Mouse (Mus musculus) monocyte, adult 5-6 weeks (primary cell): Measurements from ENCODE around the gene Daglb. TPM values are rescaled to one million over a fixed set of nuclear protein-coding genes. Genes with fewer than 3 reads are reported as not detected.
A peak's percentile ranks its signal among the peaks of the same experiment; 100 is the strongest.
"Not testable (repeated sequence)": the region's sequence is repeated elsewhere in the genome, so short reads cannot be mapped to it uniquely, and the experiment has no call there.

Experiments used
- ATAC-seq: fragments of 153-309, 156-312 bp; replicated peaks from 2 replicates; pipeline ENCODE4 v1.8.0; 2017; ENCODE audit warnings: mild to moderate bottlenecking; ENCODE audit not compliant: low TSS enrichment, insufficient number of reproducible peaks, severe bottlenecking, poor library complexity, low FRiP score
- total RNA-seq: library from RNA; stranded (forward); fragments of 200-1000, 200-491, 200-594 nt; gene quantifications from 3 replicates; pipeline ENCODE4 v1.2.3, GENCODE M21; 2017

Daglb gene
- total RNA-seq, 1 experiment from 2014 or later = 39.5 TPM

GRCm38 (mm10) chr5:143548401-143548846 is 84.0 kb downstream of the Daglb start:
- ATAC-seq = peak; percentile 91

GRCm38 (mm10) chr5:143548922-143549321 is 84.5 kb downstream of the Daglb start:
- ATAC-seq = not testable (repeated sequence)

- no peak for ATAC-seq
Observed at GRCm38 (mm10) chr5:143552911-143553310, 88.5 kb downstream of the Daglb start.

GRCm38 (mm10) chr5:143555233-143555632 is 90.8 kb downstream of the Daglb start:
- no peak for ATAC-seq

Other genes with a start within 250 kb of the Daglb start
- gene Spdye4a, start 237.7 kb upstream of the Daglb start, total RNA-seq = not detected in 3 replicates
- gene Zfp12, start 229.4 kb upstream of the Daglb start, total RNA-seq = 17.0 to 19.7 TPM (median 17.2 TPM) in 3 replicates
- 1.4 to 2.9 TPM (median 1.9 TPM) in 3 replicates for gene Zfp316, start 194.6 kb upstream of the Daglb start, total RNA-seq
- gene Zfp853, start 171.0 kb upstream of the Daglb start, total RNA-seq = not detected in 3 replicates
- 7.4 to 12.5 TPM (median 10.3 TPM) in 3 replicates for gene E130309D02Rik, start 149.2 kb upstream of the Daglb start, total RNA-seq
- 22.5 to 39.9 TPM (median 33.8 TPM) in 3 replicates for gene Zdhhc4, start 135.3 kb upstream of the Daglb start, total RNA-seq
- gene Grid2ip, start 107.2 kb upstream of the Daglb start, total RNA-seq = not detected in 3 replicates
- 47.3 to 66.2 TPM (median 47.5 TPM) in 3 replicates for gene Kdelr2, start 60.7 kb upstream of the Daglb start, total RNA-seq
- gene Rac1, start 63.5 kb downstream of the Daglb start, total RNA-seq = 193 to 248 TPM (median 198 TPM) in 3 replicates
- 129 to 134 TPM (median 132 TPM) in 3 replicates for gene Cyth3, start 157.9 kb downstream of the Daglb start, total RNA-seq